Mouse (Mus musculus) lung, postnatal 0 days (tissue): ENCODE data around the gene Gpatch1. TPM values are rescaled to one million over a fixed set of nuclear protein-coding genes. Genes with fewer than 3 reads are reported as not detected.

Experiments used
- ATAC-seq: fragments of 200-750 bp; cut with Nextera tagmentation; 2 replicates; pipeline ENCODE4 v1.8.0; 2017; ENCODE audit warnings: moderate library complexity
- DNase-seq: peaks from one replicate; pipeline ENCODE4 v3.0.0-alpha.2; 2016; ENCODE audit warnings: low spot score
- H3K27ac ChIP-seq: fragments of 300-500 bp; sonication (generic); 2 replicates; pipeline ENCODE4 v1.5.1; 2014; ENCODE audit warnings: antibody characterized with exemption, mild to moderate bottlenecking, low read length, mixed read lengths
- H3K27me3 ChIP-seq: fragments of 300-500 bp; sonication (generic); replicated peaks from 2 replicates; pipeline ENCODE4 v1.6.1; 2014; ENCODE audit warnings: low read length, mixed read lengths; ENCODE audit not compliant: insufficient read depth
- H3K36me3 ChIP-seq: fragments of 300-500 bp; sonication (generic); 2 replicates; pipeline ENCODE4 v1.6.1; 2014; ENCODE audit warnings: low read length, mixed read lengths; ENCODE audit not compliant: insufficient read depth
- H3K4me1 ChIP-seq: fragments of 300-500 bp; sonication (generic); 2 replicates; pipeline ENCODE4 v1.6.1; 2014; ENCODE audit warnings: antibody characterized with exemption, low read depth, low read length, mixed read lengths; ENCODE audit not compliant: insufficient read depth
- H3K4me2 ChIP-seq: fragments of 300-500 bp; sonication (generic); replicated peaks from 2 replicates; pipeline ENCODE4 v1.6.1; 2014; ENCODE audit warnings: low read depth, mild to moderate bottlenecking, low read length, moderate library complexity, mixed read lengths
- H3K4me3 ChIP-seq: fragments of 300-500 bp; sonication (generic); 2 replicates; pipeline ENCODE4 v1.5.1; 2014; ENCODE audit warnings: low read depth, low read length
- H3K9ac ChIP-seq: fragments of 300-500 bp; sonication (generic); replicated peaks from 2 replicates; pipeline ENCODE4 v1.6.1; 2014; ENCODE audit warnings: low read depth, mild to moderate bottlenecking
- H3K9me3 ChIP-seq: fragments of 300-500 bp; sonication (generic); 2 replicates; pipeline ENCODE4 v1.6.1; 2016; ENCODE audit warnings: low read length, mixed read lengths
- CTCF ChIP-seq: IDR thresholded peaks from 2 replicates; pipeline ENCODE4 v1.5.1; 2016; ENCODE audit warnings: antibody characterized with exemption, mild to moderate bottlenecking
- EP300 ChIP-seq: IDR thresholded peaks from 2 replicates; pipeline ENCODE4 v1.6.1; 2016; ENCODE audit warnings: antibody characterized with exemption, mild to moderate bottlenecking, control low read depth
- WGBS: fragments of 180-500 bp; shearing (Covaris S2); extraction: QIAGEN DNeasy Blood & Tissue Kit; methylation state at CpG from one replicate; pipeline ENCODE4 v1.1.7; 2014; 5-methylcytosine and 5-hydroxymethylcytosine counted together
- polyA plus RNA-seq: library from polyadenylated mRNA; unstranded; fragments of >200 nt; fragmentation: Nextera tagmentation; extraction: Ambion mirVana; gene quantifications from 2 replicates; pipeline ENCODE4 v1.2.1, GENCODE M21; 2015

The Gpatch1 gene
- polyA plus RNA-seq, 1 experiment from 2014 or later: 13.6 TPM

GRCm38 (mm10) chr7:35342498-35342897 is 24.3 kb upstream of the Gpatch1 start:
- Histone ChIP-seq H3K4me3 (no peak overlapping the region), H3K9me3 (no peaks in the 10 kb centered on the region), H3K27me3 (no peaks in the 10 kb centered on the region), H3K9ac (no peak overlapping the region), H3K36me3 (no peaks in the 10 kb centered on the region), H3K4me1 (no peaks in the 10 kb centered on the region), H3K27ac (no peak overlapping the region), H3K4me2 (no peak overlapping the region)
- TF ChIP-seq CTCF (no peak), EP300 (no peak)
- ATAC-seq (no peak), DNase-seq (no peak)
- WGBS: 34% methylated on average over 4 of the region's 4 CpGs

- Histone ChIP-seq H3K9me3 (no peaks in the 10 kb centered on the region), H3K36me3 (no peaks in the 10 kb centered on the region), H3K4me3 (no peak overlapping the region), H3K27me3 (no peaks in the 10 kb centered on the region), H3K4me2 (no peak overlapping the region), H3K9ac (no peak overlapping the region), H3K27ac (no peak overlapping the region), H3K4me1 (no peaks in the 10 kb centered on the region)
- no peak; the same call in 1 of the 2 replicates for ATAC-seq
- DNase-seq: no peak
- WGBS: 71% methylated on average over 6 of the region's 6 CpGs
- TF ChIP-seq EP300 (no peak), CTCF (no peak)
These were observed 23.0 kb upstream of the Gpatch1 start for GRCm38 (mm10) chr7:35341282-35341681.

DNA sequence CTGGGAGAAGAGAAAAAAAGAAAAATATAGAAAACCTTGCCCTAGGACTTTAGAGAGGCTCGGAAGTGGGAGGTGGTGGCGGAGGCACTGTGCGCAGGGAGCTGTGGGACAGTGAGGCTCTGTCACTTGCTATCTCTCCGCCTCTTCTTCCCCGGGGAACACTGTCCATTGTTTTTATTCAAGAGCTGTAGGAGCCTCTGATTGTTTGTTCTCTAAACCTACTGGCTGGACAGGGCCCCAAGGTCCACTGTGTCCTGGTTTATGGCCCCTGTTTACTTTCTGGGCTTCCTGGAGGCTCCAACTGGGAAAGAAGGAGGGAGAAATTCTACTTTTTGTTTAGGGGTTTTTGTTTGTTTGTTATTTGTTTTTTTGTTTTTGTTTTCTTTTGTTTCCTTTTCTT is 22.0 kb upstream of the Gpatch1 start:
- DNase-seq: no peak
- H3K4me1 ChIP-seq: no peaks in the 10 kb centered on the region
- no peak overlapping the region for H3K4me3 ChIP-seq
- H3K4me2 ChIP-seq: no peak overlapping the region
- no peak for TF ChIP-seq EP300
- no peak for TF ChIP-seq CTCF
- H3K9me3 ChIP-seq: no peaks in the 10 kb centered on the region
- H3K27ac ChIP-seq: no peak overlapping the region
- ATAC-seq: no peak
- no peak overlapping the region for H3K9ac ChIP-seq
- WGBS: 51% methylated on average over 5 of the region's 5 CpGs
- H3K27me3 ChIP-seq: no peaks in the 10 kb centered on the region
- H3K36me3 ChIP-seq: no peaks in the 10 kb centered on the region

GRCm38 (mm10) chr7:35334527-35335452 is 16.6 kb upstream of the Gpatch1 start:
- H3K4me3 ChIP-seq: peak overlapping the region; percentile 68
- H3K36me3 ChIP-seq: no peaks in the 10 kb centered on the region
- ATAC-seq: peak; percentile 4; the same call in 1 of the 2 replicates
- no peaks in the 10 kb centered on the region for H3K9me3 ChIP-seq
- H3K4me1 ChIP-seq: 0 out of 2 replicates have a peak, but pooled peaks cover 6% of the 10 kb centered on the region
- H3K9ac ChIP-seq: peak overlapping the region; percentile 50; the same call in 1 of the 2 replicates
- H3K27ac ChIP-seq: peak overlapping the region; percentile 66
- 1% methylated on average over 48 of the region's 51 CpGs for WGBS
- DNase-seq: peak; percentile 46
- 0 out of 2 replicates have a peak, but pooled peaks cover 3% of the 10 kb centered on the region for H3K27me3 ChIP-seq
- TF ChIP-seq EP300 (no peak), CTCF (no peak)
- peak overlapping the region; percentile 100 for H3K4me2 ChIP-seq

- no peaks in the 10 kb centered on the region for H3K36me3 ChIP-seq
- WGBS: under 1% methylated on average over 46 of the region's 52 CpGs
These were observed 15.7 kb upstream of the Gpatch1 start, which contains the start of gene Rhpn2 for GRCm38 (mm10) chr7:35333692-35334526. TSS of gene Rhpn2 (plus strand) at chr7:35334170.

More at GRCm38 (mm10) chr7:35333692-35334526, 15.7 kb upstream of the Gpatch1 start, which contains the start of gene Rhpn2:
- Histone ChIP-seq H3K9me3 (no peaks in the 10 kb centered on the region), H3K9ac (peak within 1 kb of the TSS; percentile 50; the same call in 1 of the 2 replicates), H3K27ac (peak within 1 kb of the TSS; percentile 66), H3K4me3 (peak within 1 kb of the TSS; percentile 68), H3K4me2 (peak within 1 kb of the TSS; percentile 100), H3K27me3 (0 out of 2 replicates have a peak, but pooled peaks cover 3% of the 10 kb centered on the region), H3K4me1 (0 out of 2 replicates have a peak, but pooled peaks cover 6% of the 10 kb centered on the region)
- ATAC-seq: peak; percentile 97
- peak; percentile 99 for DNase-seq
- TF ChIP-seq EP300: no peak
- peak; percentile 37 for TF ChIP-seq CTCF
